Mouse (Mus musculus) heart, embryonic 14.5 days (tissue): Measurements from ENCODE around the gene Fstl5. TPM values are rescaled to one million over a fixed set of nuclear protein-coding genes. Genes with fewer than 3 reads are reported as not detected.

ENCODE experiments used
- ATAC-seq: fragments of 200-750 bp; cut with Nextera tagmentation; 2 replicates; pipeline ENCODE4 v1.8.0; 2017; ENCODE audit warnings: low read depth, moderate TSS enrichment; ENCODE audit not compliant: insufficient number of reproducible peaks, insufficient read depth, low FRiP score
- H3K27ac ChIP-seq, 2 experiments: fragments of 200-500 bp in 1 of 2; fragments of 300-500 bp in 1 of 2; sonication (generic) in 1 of 2; replicated peaks in 1 of 2; 2 replicates each; pipeline ENCODE4 v1.5.1; 2012 to 2014; ENCODE audit warnings: low read depth in 2 of 2, low read length in 2 of 2, control low read depth in 1 of 2, mild to moderate bottlenecking in 1 of 2, mixed read lengths in 1 of 2; ENCODE audit not compliant: control insufficient read depth in 1 of 2, insufficient read depth in 1 of 2
- H3K27me3 ChIP-seq: fragments of 300-500 bp; sonication (generic); 2 replicates; pipeline ENCODE4 v1.6.1; 2014; ENCODE audit warnings: mild to moderate bottlenecking, low read length, control low read depth; ENCODE audit not compliant: control insufficient read depth, insufficient read depth
- H3K36me3 ChIP-seq: fragments of 300-500 bp; sonication (generic); 2 replicates; pipeline ENCODE4 v1.6.1; 2014; ENCODE audit warnings: mild to moderate bottlenecking, control low read depth, low read length, mixed read lengths; ENCODE audit not compliant: control insufficient read depth, insufficient read depth
- H3K4me1 ChIP-seq, 2 experiments: fragments of 200-500 bp in 1 of 2; fragments of 300-500 bp in 1 of 2; sonication (generic) in 1 of 2; 2 replicates each; pipeline ENCODE4 v1.6.1; 2012 to 2014; ENCODE audit warnings: low read length in 2 of 2, control low read depth in 1 of 2, mixed read lengths in 1 of 2; ENCODE audit not compliant: control insufficient read depth in 2 of 2, insufficient read depth in 2 of 2
- H3K4me2 ChIP-seq: fragments of 300-500 bp; sonication (generic); 2 replicates; pipeline ENCODE4 v1.6.1; 2014; ENCODE audit warnings: mild to moderate bottlenecking, low read length
- H3K4me3 ChIP-seq, 2 experiments: fragments of 200-500 bp in 1 of 2; fragments of 300-500 bp in 1 of 2; sonication (generic) in 1 of 2; 2 replicates each; pipeline ENCODE4 v1.5.1; 2012 to 2014; ENCODE audit warnings: low read length in 2 of 2, mild to moderate bottlenecking in 2 of 2, control low read depth in 1 of 2, low read depth in 1 of 2, moderate library complexity in 1 of 2; ENCODE audit not compliant: control insufficient read depth in 1 of 2, insufficient read depth in 1 of 2
- H3K9ac ChIP-seq: fragments of 300-500 bp; sonication (generic); 2 replicates; pipeline ENCODE4 v1.6.1; 2014; ENCODE audit warnings: mild to moderate bottlenecking, low read length
- H3K9me3 ChIP-seq: fragments of 300-500 bp; sonication (generic); 2 replicates; pipeline ENCODE4 v1.6.1; 2016; ENCODE audit warnings: low read length, control low read depth; ENCODE audit not compliant: control insufficient read depth
- WGBS: fragments of 180-500 bp; shearing (Covaris S2); extraction: QIAGEN DNeasy Blood & Tissue Kit; methylation state at CpG from one replicate; pipeline ENCODE4 v1.1.7; 2014; 5-methylcytosine and 5-hydroxymethylcytosine counted together
- polyA plus RNA-seq: library from polyadenylated mRNA; unstranded; fragments of >200 nt; fragmentation: Nextera tagmentation; extraction: Ambion mirVana; gene quantifications from 2 replicates; pipeline ENCODE4 v1.2.1, GENCODE M21; 2014

Gene Fstl5
- polyA plus RNA-seq, 1 experiment from 2014 or later = 0.23 TPM

GRCm38 (mm10) chr3:76238834-76239233 lies 164.8 kb downstream of the Fstl5 start:
- Histone ChIP-seq H3K36me3 (no peaks in the 10 kb centered on the region), H3K9me3 (no peaks in the 10 kb centered on the region), H3K9ac (no peak overlapping the region), H3K4me1 (no peaks in the 10 kb centered on the region), H3K4me2 (no peak overlapping the region), H3K27me3 (no peaks in the 10 kb centered on the region), H3K4me3 (no peak overlapping the region), H3K27ac (no peak overlapping the region)
- WGBS = 84% methylated on average over 2 of the region's 2 CpGs
- ATAC-seq = no peak

GRCm38 (mm10) chr3:76251385-76251784 lies 177.3 kb downstream of the Fstl5 start:
- no peak for ATAC-seq
- H3K4me1 ChIP-seq = no peaks in the 10 kb centered on the region
- H3K27ac ChIP-seq = no peak overlapping the region
- no peaks in the 10 kb centered on the region for H3K27me3 ChIP-seq
- no peak overlapping the region for H3K4me3 ChIP-seq
- H3K36me3 ChIP-seq = no peaks in the 10 kb centered on the region
- no peak overlapping the region for H3K4me2 ChIP-seq
- no peaks in the 10 kb centered on the region for H3K9me3 ChIP-seq
- 81% methylated on average over 1 of the region's 1 CpGs for WGBS
- H3K9ac ChIP-seq = no peak overlapping the region

- no peaks in the 10 kb centered on the region for H3K4me1 ChIP-seq
- WGBS = 58% methylated on average over 1 of the region's 1 CpGs
- H3K4me2 ChIP-seq = no peak overlapping the region
- H3K36me3 ChIP-seq = no peaks in the 10 kb centered on the region
- H3K27me3 ChIP-seq = no peaks in the 10 kb centered on the region
- no peak for ATAC-seq
- no peak overlapping the region for H3K4me3 ChIP-seq
- H3K9ac ChIP-seq = no peak overlapping the region
- no peak overlapping the region for H3K27ac ChIP-seq
- H3K9me3 ChIP-seq = no peaks in the 10 kb centered on the region
Measured at GRCm38 (mm10) chr3:76292993-76293392, 218.9 kb downstream of the Fstl5 start.

GRCm38 (mm10) chr3:76294394-76294793 lies 220.3 kb downstream of the Fstl5 start:
- no peaks in the 10 kb centered on the region for H3K4me1 ChIP-seq
- no peaks in the 10 kb centered on the region for H3K36me3 ChIP-seq
- 50% methylated on average over 1 of the region's 1 CpGs for WGBS
- H3K27ac ChIP-seq = no peak overlapping the region
- ATAC-seq = no peak
- H3K9ac ChIP-seq = no peak overlapping the region
- H3K9me3 ChIP-seq = no peaks in the 10 kb centered on the region
- no peaks in the 10 kb centered on the region for H3K27me3 ChIP-seq
- H3K4me3 ChIP-seq = no peak overlapping the region
- no peak overlapping the region for H3K4me2 ChIP-seq

DNA sequence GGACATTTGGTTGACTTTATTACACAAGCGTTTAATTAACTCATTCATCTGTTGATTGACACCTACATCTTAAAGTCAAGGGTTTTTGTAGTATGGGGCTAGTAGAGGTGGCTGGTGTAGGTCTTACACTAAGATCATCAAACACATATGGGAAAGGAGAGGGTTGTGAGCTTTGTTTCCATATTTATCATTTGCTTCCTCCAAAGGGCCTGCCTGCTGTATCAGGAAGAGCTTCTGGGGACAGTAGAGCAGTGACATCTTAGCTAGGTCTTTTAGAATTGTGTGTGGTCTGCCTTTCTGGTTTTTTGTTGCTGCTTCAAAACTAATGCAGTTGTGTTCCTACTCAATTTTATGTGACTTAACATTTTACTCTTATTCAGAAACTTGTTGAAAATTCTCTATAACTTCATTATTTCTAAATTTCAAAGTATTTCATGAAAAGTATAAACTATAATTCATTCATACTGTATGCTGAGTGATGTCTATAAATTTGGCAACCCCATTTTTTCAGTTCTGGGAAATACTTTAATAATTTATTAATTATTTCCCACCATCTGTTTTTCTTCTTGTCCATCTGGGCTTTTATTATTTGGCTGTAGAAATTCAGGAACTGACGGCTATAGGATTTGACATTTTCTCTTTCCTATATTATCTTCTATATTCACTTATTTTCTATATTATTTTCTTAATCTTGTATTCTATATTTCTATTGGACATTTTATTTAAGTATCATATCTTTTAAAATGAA lies 227.1 kb downstream of the Fstl5 start:
- Histone ChIP-seq H3K27ac (no peak overlapping the region), H3K27me3 (no peaks in the 10 kb centered on the region), H3K9me3 (no peaks in the 10 kb centered on the region), H3K36me3 (no peaks in the 10 kb centered on the region), H3K4me1 (no peaks in the 10 kb centered on the region), H3K4me2 (no peak overlapping the region), H3K9ac (no peak overlapping the region), H3K4me3 (no peak overlapping the region)
- WGBS = 78% methylated on average over 2 of the region's 2 CpGs
- no peak for ATAC-seq

DNA sequence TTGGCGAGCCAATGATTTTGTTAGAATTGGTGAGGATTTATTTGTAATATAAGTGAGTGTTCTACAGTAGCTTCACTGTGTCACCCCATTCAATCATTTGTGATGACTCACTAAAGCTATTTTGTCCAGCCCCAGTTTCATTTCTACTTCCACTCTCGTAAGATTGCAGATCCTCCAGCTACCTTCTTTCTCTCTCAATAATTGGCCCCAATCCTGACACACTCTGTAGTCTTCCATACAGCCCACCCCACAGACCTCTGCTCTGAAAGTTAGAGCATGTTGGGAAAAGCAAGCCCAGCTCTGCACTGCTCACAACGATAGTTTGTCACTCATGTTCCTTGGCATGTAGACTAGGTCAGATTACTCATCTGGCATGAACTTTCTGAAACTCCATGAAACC lies 242.9 kb downstream of the Fstl5 start:
- Histone ChIP-seq H3K27me3 (no peaks in the 10 kb centered on the region), H3K9ac (no peak overlapping the region), H3K36me3 (no peaks in the 10 kb centered on the region), H3K27ac (no peak overlapping the region), H3K4me2 (no peak overlapping the region), H3K9me3 (0 out of 2 replicates have a peak, but pooled peaks cover 2% of the 10 kb centered on the region), H3K4me1 (no peaks in the 10 kb centered on the region), H3K4me3 (no peak overlapping the region)
- WGBS = 77% methylated on average over 3 of the region's 3 CpGs
- no peak for ATAC-seq

DNA sequence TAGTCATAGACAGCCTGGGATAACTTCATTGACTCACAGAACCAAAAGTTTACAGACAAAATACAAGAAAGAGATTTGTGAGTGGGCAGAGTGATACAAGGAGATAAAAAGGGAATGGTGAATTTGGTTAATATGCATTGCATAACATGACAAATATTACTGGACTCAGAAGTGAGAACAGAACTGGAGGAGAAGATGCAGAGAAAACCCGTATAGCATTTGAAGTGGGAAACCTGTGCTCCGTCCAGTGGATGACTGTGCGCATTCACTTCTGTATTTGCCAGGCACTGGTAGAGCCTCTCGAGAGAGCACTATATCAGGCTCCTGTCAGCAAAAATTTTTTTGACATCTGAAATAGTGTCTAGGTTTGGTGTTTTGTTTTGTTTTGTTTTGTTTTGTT lies 245.5 kb downstream of the Fstl5 start:
- no peak for ATAC-seq
- H3K27ac ChIP-seq = no peak overlapping the region
- no peaks in the 10 kb centered on the region for H3K27me3 ChIP-seq
- no peak overlapping the region for H3K4me2 ChIP-seq
- 0 out of 2 replicates have a peak, but pooled peaks cover 2% of the 10 kb centered on the region for H3K9me3 ChIP-seq
- 83% methylated on average over 4 of the region's 4 CpGs for WGBS
- H3K4me1 ChIP-seq = no peaks in the 10 kb centered on the region
- H3K4me3 ChIP-seq = no peak overlapping the region
- no peaks in the 10 kb centered on the region for H3K36me3 ChIP-seq
- no peak overlapping the region for H3K9ac ChIP-seq

GRCm38 (mm10) chr3:76322431-76322830 lies 248.4 kb downstream of the Fstl5 start:
- Histone ChIP-seq H3K27ac (no peak overlapping the region), H3K4me3 (no peak overlapping the region), H3K27me3 (no peaks in the 10 kb centered on the region), H3K4me2 (no peak overlapping the region), H3K9me3 (0 out of 2 replicates have a peak, but pooled peaks cover 2% of the 10 kb centered on the region), H3K9ac (no peak overlapping the region), H3K4me1 (no peaks in the 10 kb centered on the region), H3K36me3 (no peaks in the 10 kb centered on the region)
- no peak for ATAC-seq
- 84% methylated on average over 1 of the region's 1 CpGs for WGBS
